8 mouse cellular contexts compared by ENCODE assay signal in the genomic region with DNA sequence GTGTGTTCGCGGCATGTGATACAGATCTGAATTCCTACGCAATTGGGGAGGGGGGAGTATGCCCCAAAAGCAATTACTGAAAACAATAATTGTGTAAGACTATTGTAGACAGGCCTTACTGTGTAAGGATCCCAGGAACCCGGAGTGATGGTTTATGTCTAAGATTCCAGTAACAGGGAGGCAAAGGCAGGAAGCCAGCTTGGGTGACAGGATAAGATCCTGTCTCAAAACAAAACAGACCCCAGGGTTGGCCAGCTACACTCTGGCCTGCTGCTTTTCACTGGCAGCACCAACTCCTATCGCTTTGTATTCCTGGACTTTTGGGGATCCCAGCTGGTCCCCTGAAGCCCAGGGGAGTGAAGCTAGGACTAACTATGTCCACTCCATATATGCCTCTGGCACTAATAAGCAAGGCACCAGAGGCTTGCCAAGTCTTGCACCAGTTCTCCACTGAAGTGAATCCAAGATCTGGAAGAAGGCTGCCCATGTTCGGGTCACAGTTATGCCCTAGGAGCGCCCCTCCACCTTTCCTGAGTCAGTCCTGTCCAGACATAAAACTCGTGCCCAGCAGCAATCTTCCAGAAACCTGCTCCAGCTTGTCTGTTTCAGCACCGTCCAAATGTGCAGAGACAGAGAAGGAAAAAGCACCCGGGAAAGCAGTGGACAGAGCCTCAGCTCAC. TPM values are rescaled to one million over a fixed set of nuclear protein-coding genes. Genes with fewer than 3 reads are reported as not detected.
DNase-seq lines count a peak whose midpoint lies in the region; ATAC-seq and TF ChIP-seq lines count a peak whose summit lies in the region.

No protein-coding gene starts in this region.

- no peak overlapping the region; the same call in 1 of the 2 replicates for H3K27ac ChIP-seq in spleen, adult 2 months (ENCODE audit: insufficient read depth, low read length)
- peak overlapping the region; percentile 96 for H3K27ac ChIP-seq in intestine, postnatal 0 days (ENCODE audit: low read depth, low read length)

- 34% methylated on average over 10 of the region's 10 CpGs for WGBS in spleen, adult 2 months
- WGBS in intestine, postnatal 0 days = 31% methylated on average over 10 of the region's 10 CpGs

- ATAC-seq in intestine, postnatal 0 days = no peak

- H3K27me3 ChIP-seq in spleen, adult 2 months (ENCODE audit: control insufficient read depth, insufficient read depth, low read length) = peaks cover 16% of the 10 kb centered on the region
- no peaks in the 10 kb centered on the region for H3K27me3 ChIP-seq in intestine, postnatal 0 days (replicated peaks; ENCODE audit: control insufficient read depth, insufficient read depth, low read length)

- no peak for TF ChIP-seq POLR2A in spleen, adult 2 months (IDR thresholded peaks at IDR 0.05; ENCODE audit: low read depth, low read length)

- H3K9ac ChIP-seq in intestine, postnatal 0 days (ENCODE audit: low read depth, low read length) = 0 out of 2 replicates have a peak overlapping the region, but pooled peaks have one; percentile 88

- H3K4me3 ChIP-seq in spleen, adult 2 months (ENCODE audit: extremely low read depth, insufficient read depth, insufficient read length) = peak overlapping the region; percentile 56
- peak overlapping the region; percentile 73 for H3K4me3 ChIP-seq in intestine, postnatal 0 days (ENCODE audit: low read depth, low read length)

- peak overlapping the region; percentile 87 for H3K4me2 ChIP-seq in intestine, postnatal 0 days (replicated peaks; ENCODE audit: low read depth)

- H3K4me1 ChIP-seq in spleen, adult 2 months (ENCODE audit: control insufficient read depth, insufficient read depth, insufficient read length) = peaks cover 6% of the 10 kb centered on the region; the same call in 1 of the 2 replicates
- peaks cover 50% of the 10 kb centered on the region for H3K4me1 ChIP-seq in intestine, postnatal 0 days (replicated peaks; ENCODE audit: control insufficient read depth, insufficient read depth, low read length)

- no peak for TF ChIP-seq CTCF in spleen, adult 2 months (IDR thresholded peaks at IDR 0.05; ENCODE audit: extremely low read depth, insufficient read depth, insufficient read length, insufficient replicate concordance)
- no peak for TF ChIP-seq CTCF in intestine, postnatal 0 days (IDR thresholded peaks at IDR 0.05; ENCODE audit: low read depth)

- H3K9me3 ChIP-seq in intestine, postnatal 0 days (ENCODE audit: control insufficient read depth) = no peaks in the 10 kb centered on the region

- H3K36me3 ChIP-seq in spleen, adult 2 months (ENCODE audit: control insufficient read depth, insufficient read depth, low read length) = no peaks in the 10 kb centered on the region
- peaks cover 6% of the 10 kb centered on the region; the same call in 1 of the 2 replicates for H3K36me3 ChIP-seq in intestine, postnatal 0 days (ENCODE audit: control insufficient read depth, insufficient read depth)

- DNase-seq in adrenal gland, postnatal 14 days = peak; percentile 56
- DNase-seq in adrenal gland, adult 8-10 months = no peak
- DNase-seq in spleen, adult 2 months (ENCODE audit: low read depth in 1 of 2, low spot score in 2 of 2) = no peak
- DNase-seq in spleen, postnatal 4 days (ENCODE audit: low spot score in 2 of 2) = no peak
- peak; percentile 80 for DNase-seq in lung, postnatal 10 days
- DNase-seq in B cell, adult 2 months = no peak
- no peak for DNase-seq in thymus, postnatal 36 days

RNA-seq across cellular contexts. Expression of gene Bcar1, which starts 11.1 kb away (rescaled TPM):
- total RNA-seq in adrenal gland, postnatal 14 days (2021) = 59.6 and 67.1 TPM in 2 replicates
- total RNA-seq in adrenal gland, adult 8-10 months (2022) = 100 to 1,000 TPM in 2 of 4 experiments, 10 to 100 TPM in 2; 86.1 to 150 (median 104) TPM
- 20.4 and 25.1 TPM in 2 replicates for polyA plus RNA-seq in spleen, adult 2 months (2012; rRNA removed)
- 38.8 and 41.1 TPM in 2 replicates for polyA plus RNA-seq in intestine, postnatal 0 days (2015; fragmentation: Nextera tagmentation; extraction: Ambion mirVana)

RNA-seq across cellular contexts. Expression of gene Ctrb1, which starts 41.7 kb away (rescaled TPM):
- total RNA-seq in adrenal gland, postnatal 14 days (2021) = 0.41 TPM in 1 of 2 replicates, not detected in the other
- not detected for total RNA-seq in adrenal gland, adult 8-10 months (2022)
- polyA plus RNA-seq in spleen, adult 2 months (2012; rRNA removed) = 23,675 and 41,549 TPM in 2 replicates
- 75.8 and 118 TPM in 2 replicates for polyA plus RNA-seq in intestine, postnatal 0 days (2015; fragmentation: Nextera tagmentation; extraction: Ambion mirVana)

Comparison
In these comparisons a context has a peak if more than half of its experiments do, and no peak if none do; other contexts are left out.
1. DNase-seq: peak in adrenal gland, postnatal 14 days (single experiment) and lung, postnatal 10 days (single experiment); none in adrenal gland, adult 8-10 months (single experiment), spleen, adult 2 months (0 of 2), spleen, postnatal 4 days (0 of 2), B cell, adult 2 months (0 of 2) and thymus, postnatal 36 days (0 of 2).